ENCODE assay signal across 8 mouse cellular contexts in genomic region chr1:89068812-89069211, GRCm38 (mm10). TPM values are rescaled to one million over a fixed set of nuclear protein-coding genes. Genes with fewer than 3 reads are reported as not detected.
DNase-seq lines count a peak whose midpoint lies in the region; ATAC-seq lines count a peak whose summit lies in the region.

No protein-coding gene starts in this region.

- no peak for DNase-seq in heart, embryonic 10.5 days (ENCODE audit: low spot score)
- DNase-seq in heart, adult 18-20 months: no peak
- DNase-seq in 3T3-L1 (ENCODE audit: low read depth, low spot score): peak; percentile 91
- no peak for DNase-seq in spleen, postnatal 4 days (ENCODE audit: low spot score in 2 of 2)
- no peak for DNase-seq in thymus, adult 18-20 months
- no peak for DNase-seq in layer of hippocampus, adult 11-12 months (ENCODE audit: low spot score)

- 69% methylated on average over 5 of the region's 5 CpGs for WGBS in heart, embryonic 10.5 days
- WGBS in embryonic facial prominence, embryonic 15.5 days: 52% methylated on average over 5 of the region's 5 CpGs
- 71% methylated on average over 5 of the region's 5 CpGs for WGBS in midbrain, embryonic 12.5 days

- peak overlapping the region; percentile 98; the same call in 1 of the 2 replicates for H3K27ac ChIP-seq in heart, embryonic 10.5 days
- peak overlapping the region; percentile 85 for H3K27ac ChIP-seq in embryonic facial prominence, embryonic 15.5 days (replicated peaks)
- H3K27ac ChIP-seq in midbrain, embryonic 12.5 days (replicated peaks): no peak overlapping the region

- H3K9ac ChIP-seq in embryonic facial prominence, embryonic 15.5 days: no peak overlapping the region
- no peak overlapping the region for H3K9ac ChIP-seq in midbrain, embryonic 12.5 days (replicated peaks)

- H3K9me3 ChIP-seq in heart, embryonic 10.5 days: no peaks in the 10 kb centered on the region
- H3K9me3 ChIP-seq in embryonic facial prominence, embryonic 15.5 days (replicated peaks): no peaks in the 10 kb centered on the region
- H3K9me3 ChIP-seq in midbrain, embryonic 12.5 days: no peaks in the 10 kb centered on the region

- H3K36me3 ChIP-seq in heart, embryonic 10.5 days: no peaks in the 10 kb centered on the region
- no peaks in the 10 kb centered on the region for H3K36me3 ChIP-seq in embryonic facial prominence, embryonic 15.5 days
- H3K36me3 ChIP-seq in midbrain, embryonic 12.5 days: no peaks in the 10 kb centered on the region

- H3K4me3 ChIP-seq in heart, embryonic 10.5 days: no peak overlapping the region
- no peak overlapping the region for H3K4me3 ChIP-seq in embryonic facial prominence, embryonic 15.5 days (replicated peaks)
- H3K4me3 ChIP-seq in midbrain, embryonic 12.5 days: no peak overlapping the region

- no peak for ATAC-seq in embryonic facial prominence, embryonic 15.5 days (ENCODE audit: insufficient number of reproducible peaks, low FRiP score, low TSS enrichment, low read depth)
- ATAC-seq in midbrain, embryonic 12.5 days (ENCODE audit: low FRiP score, low read depth): no peak

- no peak overlapping the region for H3K4me2 ChIP-seq in embryonic facial prominence, embryonic 15.5 days (replicated peaks)
- H3K4me2 ChIP-seq in midbrain, embryonic 12.5 days (replicated peaks): peak overlapping the region; percentile 64; the same call in 1 of the 2 replicates

- H3K4me1 ChIP-seq in heart, embryonic 10.5 days: peaks cover 38% of the 10 kb centered on the region
- H3K4me1 ChIP-seq in embryonic facial prominence, embryonic 15.5 days: peaks cover 34% of the 10 kb centered on the region
- H3K4me1 ChIP-seq in midbrain, embryonic 12.5 days: peaks cover 37% of the 10 kb centered on the region

- no peaks in the 10 kb centered on the region for H3K27me3 ChIP-seq in heart, embryonic 10.5 days (ENCODE audit: insufficient read depth, poor library complexity, severe bottlenecking)
- H3K27me3 ChIP-seq in embryonic facial prominence, embryonic 15.5 days: no peaks in the 10 kb centered on the region
- H3K27me3 ChIP-seq in midbrain, embryonic 12.5 days: no peaks in the 10 kb centered on the region

RNA-seq across cellular contexts. Expression of gene Sh3bp4, which starts 1.4 kb away (rescaled TPM):
- polyA plus RNA-seq in heart, embryonic 10.5 days (2016; fragmentation: Nextera tagmentation; extraction: Ambion mirVana): 23.4 and 28.3 TPM in 2 replicates
- total RNA-seq in heart, adult 18-20 months (2021): 10 to 100 TPM; 11.2 TPM
- polyA plus RNA-seq in embryonic facial prominence, embryonic 15.5 days (2015; fragmentation: Nextera tagmentation; extraction: Ambion mirVana): 26.6 and 27.9 TPM in 2 replicates
- polyA plus RNA-seq in midbrain, embryonic 12.5 days (2016; fragmentation: Nextera tagmentation; extraction: Ambion mirVana): 19.4 and 21.0 TPM in 2 replicates
